Mouse (Mus musculus): Measurements from ENCODE around the gene Perp.

The Perp gene

DNA sequence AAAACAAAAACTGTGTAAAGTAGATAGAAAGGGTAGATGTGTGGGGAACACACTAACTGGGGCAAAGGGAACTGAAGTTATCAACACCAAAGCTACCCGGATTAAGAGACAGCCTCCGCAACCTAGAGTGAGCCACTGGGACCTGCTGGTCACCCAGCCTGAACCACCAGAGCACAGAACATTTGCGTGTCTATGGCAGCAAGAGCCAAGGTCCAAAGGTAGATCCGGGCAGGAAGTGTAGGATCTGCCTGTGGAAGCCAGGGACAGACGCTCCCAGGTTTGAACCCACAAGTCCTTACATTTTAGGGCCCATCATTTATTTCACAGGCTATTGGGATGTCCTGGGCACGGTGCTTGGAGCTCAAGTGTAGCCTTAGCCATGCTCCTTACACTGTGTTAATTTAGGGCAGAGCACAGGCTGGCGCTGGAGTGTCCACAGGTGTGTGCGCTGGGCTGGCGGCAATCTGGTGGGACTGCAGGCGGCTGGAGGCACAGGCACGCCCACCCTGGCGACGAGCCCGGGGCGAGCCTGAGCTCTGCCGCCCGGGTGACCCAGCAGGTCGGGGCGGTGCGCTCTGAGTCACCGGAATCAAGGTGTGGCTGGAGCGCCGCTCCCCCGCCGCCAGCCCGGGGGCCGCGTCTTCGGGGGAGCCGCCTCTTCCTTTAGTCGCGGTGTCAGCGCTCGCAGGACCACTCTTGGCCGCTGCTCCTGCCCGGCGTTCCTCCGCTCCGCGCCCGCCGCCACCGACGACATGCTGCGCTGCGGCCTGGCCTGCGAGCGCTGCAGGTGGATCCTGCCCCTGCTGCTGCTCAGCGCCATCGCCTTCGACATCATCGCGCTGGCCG is at the start of gene Perp:
TSS of gene Perp (plus strand) at position 580 of the 846 bp plus-strand sequence.
- DNase-seq (ENCODE audit: low read depth, low spot score): peak; percentile 23

DNA sequence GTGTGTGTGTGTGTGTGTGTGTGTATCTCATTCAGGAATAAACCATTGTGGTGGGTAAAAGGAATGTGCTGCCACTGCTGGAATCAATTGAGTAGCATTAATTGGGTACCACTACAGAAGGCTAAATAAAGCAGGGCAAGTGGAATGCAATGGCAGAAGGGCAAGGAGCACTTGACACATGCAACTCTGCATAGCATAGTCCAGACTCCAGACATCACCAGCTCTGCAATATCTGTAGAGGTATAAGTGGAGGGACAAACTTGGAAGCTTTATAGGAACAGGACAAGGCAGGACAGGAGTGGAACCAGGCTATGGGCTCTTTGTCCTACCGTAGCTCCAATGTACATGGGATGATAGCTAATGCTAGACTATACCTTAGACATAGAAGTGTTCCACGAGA is 33.1 kb upstream of the Perp start:
- DNase-seq (ENCODE audit: low read depth, low spot score): no peak

DNA sequence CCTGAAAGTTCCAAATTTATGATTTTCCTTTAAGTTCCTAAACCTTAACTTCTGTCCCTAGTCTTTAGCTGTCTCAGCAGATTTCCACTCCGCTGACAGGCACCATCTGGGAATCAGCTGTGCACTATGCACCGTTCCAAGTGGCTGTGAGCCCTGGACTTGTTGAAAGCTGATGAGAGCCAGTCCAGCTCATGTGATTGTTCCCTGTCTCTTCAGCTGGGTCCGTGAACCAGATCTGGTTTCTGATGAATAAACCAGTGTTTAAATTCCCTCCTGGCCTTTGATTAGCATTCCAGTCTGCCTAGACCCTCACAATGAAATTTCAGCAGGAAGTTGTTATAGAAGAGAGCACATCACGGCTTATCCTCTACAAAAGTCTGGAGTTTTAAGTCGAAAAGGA is 28.3 kb upstream of the Perp start:
- no peak for DNase-seq (ENCODE audit: low read depth, low spot score)

DNA sequence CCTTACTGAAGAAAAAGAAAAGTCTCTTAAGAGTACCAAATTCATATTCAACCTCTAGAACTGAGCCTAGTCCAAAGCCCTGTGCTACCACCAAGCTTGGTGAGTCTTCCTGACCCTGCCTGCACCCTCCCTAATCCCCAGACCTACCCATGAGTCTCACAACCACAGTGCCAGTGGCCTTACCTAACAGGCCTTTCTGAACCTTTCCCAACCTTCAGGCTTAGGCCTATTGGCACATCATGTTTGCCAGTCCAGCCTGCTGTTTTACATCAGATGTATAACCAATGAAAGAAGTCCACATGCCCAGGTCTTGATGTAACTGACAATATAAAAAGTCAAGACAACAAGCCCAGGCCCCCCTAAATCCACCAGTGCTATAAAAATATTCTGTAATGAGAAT is 19.7 kb upstream of the Perp start:
- no peak for DNase-seq (ENCODE audit: low read depth, low spot score)

DNA sequence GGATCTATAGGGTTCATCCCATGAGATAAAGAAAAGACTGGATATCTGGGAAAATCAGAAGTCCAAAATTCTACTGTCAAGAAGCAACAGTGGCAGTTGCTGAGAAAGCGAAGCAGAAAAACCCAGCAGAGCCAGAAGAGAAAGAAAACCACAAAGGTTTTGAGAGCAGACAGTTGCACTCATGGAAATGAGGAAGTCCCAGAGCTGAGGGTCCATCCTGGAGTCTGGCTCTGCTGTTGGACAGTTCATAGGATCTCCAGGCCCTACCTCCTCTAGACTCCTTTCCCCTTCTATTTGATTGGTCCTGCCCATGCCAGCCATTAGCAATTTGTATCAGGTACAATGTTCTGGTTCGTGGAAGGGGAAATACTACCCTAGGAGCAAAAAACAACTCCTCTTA is 18.7 kb upstream of the Perp start:
- no peak for DNase-seq (ENCODE audit: low read depth, low spot score)

DNA sequence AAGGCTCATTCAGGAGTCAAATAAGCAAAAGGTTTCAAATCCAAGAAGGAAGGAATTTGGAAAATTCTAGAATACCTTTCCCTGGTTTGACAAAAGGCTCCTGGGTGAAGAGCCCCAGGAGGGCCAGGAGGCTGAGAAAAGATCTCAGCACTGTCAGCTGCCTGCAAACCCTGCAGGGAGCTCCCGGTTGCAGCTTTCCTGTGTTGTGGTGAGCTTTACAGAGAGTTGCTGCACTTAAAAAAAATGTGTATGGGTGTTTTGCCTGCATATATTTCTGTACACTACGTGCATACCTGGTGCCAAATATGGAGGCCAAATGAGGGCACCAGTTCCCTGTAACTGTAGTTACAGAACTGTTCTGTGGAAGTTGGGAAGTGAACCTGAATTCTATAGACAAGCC is 16.9 kb upstream of the Perp start:
- DNase-seq (ENCODE audit: low read depth, low spot score): no peak

DNA sequence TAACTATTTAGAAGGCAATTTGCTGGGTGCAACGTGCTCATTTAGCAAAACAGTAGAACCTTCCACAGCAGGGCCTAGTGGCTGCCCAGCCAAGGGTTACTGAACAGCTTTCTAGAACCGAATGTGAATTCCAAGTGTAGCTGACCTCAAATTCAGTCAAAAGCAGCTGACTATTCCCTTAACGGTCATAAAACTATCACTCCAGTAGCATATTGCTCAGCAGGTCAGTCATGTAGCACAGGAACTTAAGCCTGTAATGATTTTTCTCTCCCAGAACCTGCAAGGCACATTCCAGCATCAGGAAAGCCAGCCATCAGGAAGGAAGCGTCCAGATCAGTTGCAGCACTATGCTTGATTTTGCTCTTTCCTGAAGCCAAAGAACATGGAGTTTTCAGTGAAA is 14.5 kb upstream of the Perp start:
- DNase-seq (ENCODE audit: low read depth, low spot score): no peak

DNA sequence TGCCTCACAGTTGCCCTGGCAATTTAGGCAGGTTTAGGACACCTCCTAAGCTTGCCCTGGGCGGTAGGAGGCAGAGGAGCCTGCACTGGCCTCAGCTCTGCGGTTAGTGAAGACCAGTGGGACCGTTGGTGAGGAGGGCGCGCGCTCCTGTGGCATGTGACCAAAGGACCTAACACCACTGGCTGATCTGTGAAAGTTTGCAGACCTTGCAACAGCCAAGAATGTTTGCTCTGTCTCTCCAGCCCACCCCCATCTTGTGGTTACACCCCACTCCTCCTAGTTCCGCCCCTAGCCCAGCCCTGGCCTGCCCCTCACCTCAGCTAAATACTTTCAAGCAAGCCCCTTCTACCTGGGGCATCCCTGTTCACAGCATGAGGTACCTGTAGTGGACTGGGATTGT is 13.0 kb upstream of the Perp start:
- DNase-seq (ENCODE audit: low read depth, low spot score): no peak

DNA sequence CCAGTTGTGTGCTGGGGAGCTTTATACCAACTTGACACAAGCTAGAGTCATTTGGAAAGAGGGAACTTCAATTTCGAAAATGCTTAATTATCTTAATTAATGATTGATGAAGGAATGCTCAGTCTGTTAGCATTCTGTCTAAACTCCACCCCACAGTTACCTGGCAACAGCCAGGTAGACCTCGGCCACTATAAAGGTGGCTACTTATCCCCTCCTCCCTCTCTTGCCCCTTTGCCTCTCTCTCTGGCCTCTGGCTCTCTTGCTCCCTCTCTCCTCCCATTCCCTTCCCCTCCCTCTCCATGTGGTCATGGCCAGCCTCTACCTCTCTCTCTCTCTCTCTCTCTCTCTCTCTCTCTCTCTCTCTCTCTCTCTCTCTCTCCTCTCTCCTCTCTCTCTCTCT is 10.4 kb upstream of the Perp start:
- DNase-seq (ENCODE audit: low read depth, low spot score): no peak

DNA sequence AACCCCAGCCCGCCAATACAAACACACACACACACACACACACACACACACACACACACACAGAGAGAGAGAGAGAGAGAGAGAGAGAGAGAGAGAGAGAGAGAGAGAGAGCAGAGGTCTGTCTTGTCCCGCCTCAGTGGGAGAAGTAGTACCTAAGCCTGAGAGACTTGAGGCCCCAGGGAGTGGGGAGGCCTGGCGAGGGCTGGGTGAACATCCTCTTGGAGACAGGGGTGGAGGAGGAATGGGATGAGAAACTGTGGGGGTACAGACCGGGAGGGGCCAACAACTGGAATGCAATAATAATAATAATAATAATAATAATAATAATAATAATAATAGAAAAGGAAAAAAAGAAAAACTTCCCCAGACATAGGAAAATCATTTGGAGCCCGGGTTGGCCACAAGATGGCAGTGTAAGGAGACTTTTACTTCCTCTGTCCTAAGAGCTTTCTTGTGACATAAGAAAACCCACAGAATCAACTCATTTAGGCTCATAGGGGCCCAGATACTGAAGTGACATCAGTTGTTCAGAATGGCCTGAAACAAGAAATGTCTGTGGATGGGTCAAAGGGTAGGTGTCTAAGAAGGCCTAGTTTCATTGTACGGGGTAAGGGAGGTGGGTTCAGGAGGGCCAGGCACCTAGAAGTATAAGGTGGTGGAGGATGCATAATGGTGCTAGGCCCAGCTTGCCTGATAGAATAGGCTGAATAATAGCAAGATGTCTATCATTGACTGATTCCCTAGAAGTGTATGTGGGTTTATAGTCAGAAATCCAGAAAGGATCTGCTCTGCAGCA is 8.9 kb upstream of the Perp start:
- no peak for DNase-seq (ENCODE audit: low read depth, low spot score)

DNA sequence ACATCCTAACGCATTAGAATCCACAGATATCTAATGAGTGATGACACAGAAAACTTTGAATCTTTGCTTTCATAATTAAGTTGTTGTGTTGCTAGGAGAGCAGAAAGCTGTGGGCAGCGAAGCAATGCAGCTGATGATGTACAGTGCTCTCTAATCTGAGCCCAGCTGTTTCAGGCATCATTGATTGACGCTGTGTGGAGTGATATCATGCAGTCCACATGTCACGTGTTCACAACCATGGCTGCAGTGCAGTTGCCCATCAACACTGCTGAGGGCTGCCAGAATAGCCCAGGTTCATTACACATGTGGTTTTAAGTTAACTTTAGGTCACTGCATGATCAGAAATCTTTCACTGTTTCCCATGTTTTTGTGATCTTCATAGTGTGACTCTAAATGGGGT is 5.3 kb upstream of the Perp start:
- no peak for DNase-seq (ENCODE audit: low read depth, low spot score)

DNA sequence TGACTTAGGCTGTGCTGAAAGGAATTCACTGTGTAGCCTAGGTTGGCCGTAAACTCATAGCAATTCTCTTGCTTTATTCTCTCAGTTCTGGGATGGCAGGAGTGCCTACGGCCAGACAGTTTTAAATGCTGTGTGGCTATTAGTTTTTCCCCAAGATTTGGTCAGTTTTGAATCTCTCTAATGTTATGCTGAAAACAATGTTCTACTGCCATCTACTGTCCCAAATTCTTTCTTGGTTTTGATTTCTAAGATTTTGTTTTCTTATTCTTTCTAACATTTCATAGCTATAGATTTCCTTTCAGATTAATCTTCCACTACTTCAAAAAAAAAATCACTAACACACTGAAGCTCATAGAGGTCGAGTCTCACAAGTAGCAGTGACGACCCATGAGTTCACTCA is 4.1 kb upstream of the Perp start:
- DNase-seq (ENCODE audit: low read depth, low spot score): no peak

DNA sequence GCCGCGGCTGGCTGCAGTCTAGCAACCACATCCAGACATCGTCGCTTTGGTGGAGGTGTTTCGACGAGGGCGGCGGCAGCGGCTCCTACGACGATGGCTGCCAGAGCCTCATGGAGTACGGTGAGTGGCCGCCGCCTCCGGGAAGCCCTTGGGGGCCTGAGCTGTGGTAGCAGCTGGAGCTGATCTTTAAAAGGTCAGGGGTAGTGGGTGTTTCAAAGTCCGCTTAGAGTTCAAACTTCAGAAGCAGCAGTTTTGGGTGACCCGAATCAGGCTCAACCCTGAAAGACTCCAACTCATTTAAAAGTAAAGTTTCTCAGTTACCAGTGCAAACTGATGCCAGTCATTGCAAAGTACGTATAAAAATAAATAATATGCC is 455 bp downstream of the Perp start:
- no peak for DNase-seq (ENCODE audit: low read depth, low spot score)

DNA sequence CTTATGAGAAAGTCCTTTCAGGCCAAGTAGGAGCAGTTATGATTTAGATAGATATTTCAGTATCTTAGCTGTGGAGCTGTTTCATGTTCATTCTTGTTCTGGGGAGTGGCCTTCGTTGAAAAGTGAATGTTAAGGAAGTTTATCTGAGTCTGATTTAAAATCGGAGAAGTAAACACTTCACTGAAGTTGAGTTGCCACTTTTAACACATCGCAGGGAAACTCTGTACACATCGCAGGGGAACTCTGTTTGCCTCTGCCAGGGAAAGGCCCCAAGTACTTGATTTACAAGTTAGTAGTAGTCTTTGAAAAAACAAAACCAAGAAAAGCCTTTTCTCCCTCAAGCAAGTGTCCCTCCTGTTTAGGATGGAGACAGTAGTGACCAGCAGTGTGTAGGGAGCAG is 891 bp downstream of the Perp start:
- no peak for DNase-seq (ENCODE audit: low read depth, low spot score)

DNA sequence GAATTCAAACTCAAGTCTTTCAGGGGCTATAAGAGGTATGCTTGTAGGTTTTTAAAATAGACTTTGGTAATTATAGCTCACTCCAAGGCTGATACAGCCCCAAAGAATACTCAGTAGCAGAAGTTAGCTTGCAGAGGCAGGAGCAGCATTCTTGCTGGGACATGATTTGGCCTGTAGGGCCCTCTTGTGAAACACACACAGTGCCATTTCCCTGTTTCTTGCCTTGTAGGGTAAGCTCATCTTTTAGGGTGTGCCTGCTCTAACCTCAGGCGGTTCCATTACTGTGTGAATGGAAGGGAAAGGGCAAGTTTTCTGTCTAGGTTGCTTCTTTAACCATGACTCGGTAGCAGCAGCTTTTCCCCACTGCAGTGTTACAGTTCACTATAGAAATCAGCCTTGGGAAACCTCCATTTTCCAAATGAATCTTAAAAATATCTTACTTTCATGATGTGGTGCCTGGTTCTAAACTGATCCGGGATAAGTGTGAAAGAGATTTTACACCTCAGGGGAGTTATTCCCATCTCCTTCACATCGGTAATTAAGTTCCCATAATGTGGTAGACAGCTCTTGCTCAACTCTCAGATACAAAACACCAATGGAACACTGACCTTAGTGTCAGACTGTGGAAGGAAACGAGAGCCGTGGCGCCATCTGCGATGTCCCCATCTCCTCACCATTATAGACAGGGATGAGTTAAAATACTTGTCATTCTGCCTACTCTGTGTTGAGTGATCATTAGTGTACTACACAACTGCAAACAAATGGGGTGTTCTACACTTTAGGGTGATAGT is 1.8 kb downstream of the Perp start:
- no peak for DNase-seq (ENCODE audit: low read depth, low spot score)

DNA sequence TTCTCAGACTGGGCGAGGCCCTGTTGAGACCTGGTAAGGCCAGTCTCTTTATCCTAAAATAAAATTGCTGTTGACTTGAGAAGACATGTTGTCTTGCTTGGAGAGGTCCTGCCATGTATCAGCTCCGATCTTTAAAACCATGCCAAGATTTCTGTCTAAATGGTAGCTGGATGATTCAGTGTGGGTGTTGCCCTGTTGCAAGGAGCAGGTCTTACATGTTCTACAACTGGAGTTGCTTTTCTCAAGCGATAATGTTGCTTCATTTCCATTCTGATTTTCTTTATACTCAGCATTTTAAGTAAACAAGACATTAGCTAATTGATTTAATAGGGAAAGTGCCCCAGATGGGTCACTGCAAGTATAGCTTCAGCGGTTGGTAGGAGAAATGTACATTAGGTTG is 5.4 kb downstream of the Perp start:
- DNase-seq (ENCODE audit: low read depth, low spot score): no peak

DNA sequence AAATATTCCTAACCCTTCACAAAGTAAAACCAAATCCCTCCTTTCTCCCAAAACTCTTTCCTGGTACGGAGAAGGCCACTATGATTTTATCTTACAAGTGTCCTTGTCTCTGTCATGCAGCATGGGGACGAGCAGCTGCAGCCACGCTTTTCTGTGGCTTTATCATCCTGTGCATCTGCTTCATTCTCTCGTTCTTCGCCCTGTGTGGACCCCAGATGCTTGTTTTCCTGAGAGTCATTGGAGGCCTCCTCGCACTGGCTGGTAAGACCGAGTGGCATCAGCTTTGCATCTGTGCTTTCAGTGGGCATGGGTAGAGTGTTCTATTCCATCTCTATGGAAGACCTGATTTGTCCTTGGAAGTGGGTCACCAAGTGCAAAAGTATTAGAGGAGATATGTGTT is 8.6 kb downstream of the Perp start:
- no peak for DNase-seq (ENCODE audit: low read depth, low spot score)

DNA sequence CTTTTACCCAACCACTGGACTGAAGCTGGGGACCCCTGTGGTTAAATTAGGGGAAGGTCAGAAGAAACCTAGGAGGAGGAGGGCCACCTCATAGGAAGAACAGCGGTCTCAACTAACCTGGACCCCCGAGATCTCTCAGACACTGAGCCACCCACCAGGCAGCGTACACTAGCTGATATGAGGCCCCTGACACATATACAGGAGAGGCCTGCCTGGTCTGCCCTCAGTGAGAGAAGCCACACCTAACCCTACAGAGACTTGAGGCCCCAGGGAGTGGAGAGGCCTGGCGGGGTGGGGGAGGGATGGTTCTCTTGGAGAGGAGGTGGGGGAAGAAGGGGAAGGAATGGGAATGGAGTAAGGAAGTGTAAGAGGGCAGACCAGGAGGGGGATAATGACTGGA is 12.4 kb downstream of the Perp start:
- no peak for DNase-seq (ENCODE audit: low read depth, low spot score)

DNA sequence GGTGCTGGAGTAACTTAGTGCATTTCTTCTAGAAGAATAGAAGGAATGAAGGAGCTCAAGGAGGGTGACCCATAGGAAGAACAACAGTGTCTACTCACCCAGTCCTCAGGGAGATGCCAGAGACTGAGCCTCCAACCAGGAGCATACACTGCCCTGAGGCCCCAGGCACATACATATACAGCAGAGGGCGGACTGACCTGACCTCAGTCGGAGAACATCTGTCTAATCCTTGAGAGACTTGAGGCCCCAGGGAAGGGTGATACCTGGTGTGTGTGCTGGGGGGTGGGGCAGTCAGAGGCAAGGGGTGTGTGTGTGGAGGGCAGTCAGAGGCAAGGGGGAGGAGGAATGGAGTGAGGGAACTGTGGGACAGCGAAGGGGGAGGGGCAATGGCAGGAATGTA is 14.8 kb downstream of the Perp start:
- no peak for DNase-seq (ENCODE audit: low read depth, low spot score)

DNA sequence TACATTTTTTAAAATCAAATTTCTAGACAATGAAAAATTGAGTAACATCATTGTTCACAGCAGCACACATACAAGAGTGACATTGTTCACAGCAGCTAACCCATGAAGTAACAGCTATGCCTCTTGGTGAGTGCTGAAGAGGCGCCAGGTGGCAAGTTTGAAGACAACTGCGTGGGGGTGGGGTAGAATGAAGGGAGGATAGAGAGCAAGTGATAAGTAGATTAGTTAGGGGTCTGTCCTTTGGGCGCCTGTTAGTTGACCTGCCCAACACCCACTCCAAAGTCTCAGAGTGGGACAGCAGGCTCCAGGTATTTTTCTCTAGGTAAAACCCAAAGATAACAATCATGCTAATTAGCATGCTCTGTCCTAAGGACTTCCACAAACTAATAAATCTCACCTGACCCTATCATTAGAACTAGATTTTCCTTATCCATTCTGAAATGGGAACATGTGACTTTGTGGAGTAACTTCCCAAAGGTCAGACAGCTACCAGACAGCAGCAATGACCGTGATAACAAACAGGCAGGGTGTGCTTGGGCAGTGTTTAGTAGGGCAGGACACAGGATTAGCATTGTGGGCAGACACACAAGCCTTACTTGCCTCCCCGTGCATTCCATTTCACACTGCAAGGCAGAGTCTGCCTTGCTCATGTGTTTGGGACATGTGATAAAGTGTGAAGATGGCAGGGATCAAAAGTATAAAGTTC is 15.5 kb downstream of the Perp start:
- DNase-seq (ENCODE audit: low read depth, low spot score): no peak

DNA sequence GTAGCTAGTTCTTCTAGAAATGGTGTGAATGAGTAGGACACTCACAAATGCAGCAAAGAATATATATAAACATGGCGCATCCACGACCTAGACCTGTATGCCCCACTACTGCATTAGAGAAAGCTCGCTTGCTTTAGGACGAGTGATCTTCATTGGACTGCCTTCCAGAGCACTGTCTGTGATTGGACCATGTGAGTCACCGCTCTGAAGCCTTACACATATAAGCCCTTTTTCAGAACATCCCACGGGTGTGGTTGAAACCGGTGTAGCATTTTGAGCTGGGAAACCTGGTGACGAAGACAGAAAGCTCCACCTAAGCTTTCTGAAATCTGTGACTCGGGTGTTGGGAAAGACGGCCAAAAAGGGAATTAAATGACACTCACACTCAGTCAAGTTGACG is 16.0 kb downstream of the Perp start:
- DNase-seq (ENCODE audit: low read depth, low spot score): no peak

DNA sequence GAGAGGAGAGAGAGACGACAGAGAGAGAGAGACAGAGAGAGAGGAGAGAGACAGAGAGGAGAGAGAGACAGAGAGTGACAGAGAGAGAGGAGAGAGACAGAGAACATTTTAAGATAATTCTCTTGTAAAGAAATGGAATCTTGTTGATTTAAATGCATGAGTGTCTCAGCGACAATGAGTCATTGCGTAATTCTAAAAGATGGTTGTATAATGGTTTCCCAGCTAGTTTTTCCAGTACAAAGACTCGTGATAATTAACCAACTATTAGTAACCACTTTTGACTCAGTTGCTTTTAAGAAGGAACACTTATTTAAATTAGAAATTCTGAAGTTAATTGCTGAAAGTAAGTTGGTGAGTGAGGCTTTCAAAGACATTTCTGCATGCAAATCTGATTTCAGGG is 16.6 kb downstream of the Perp start:
- DNase-seq (ENCODE audit: low read depth, low spot score): no peak
